Mouse (Mus musculus) CH12.LX (cell line): ENCODE measurements at regions not wholly inside any gene's neighbourhood (a gene's known extent, or its start where the extent isn't known, plus 50 kb on each side); places are given as distances from the start of the nearest gene placed in this dataset.

ENCODE experiments used
- CTCF ChIP-seq, 2 experiments: IDR thresholded peaks in 1 of 2; conservative IDR thresholded peaks in 1 of 2; 2 replicates each; pipeline ENCODE4 v1.5.1; 2011 to 2012; ENCODE audit warnings: low read depth in 2 of 2, low read length in 2 of 2, improper control_type of control experiment in 1 of 2, inconsistent platforms in 1 of 2, mild to moderate bottlenecking in 1 of 2, moderate library complexity in 1 of 2
- HCFC1 ChIP-seq: IDR thresholded peaks from 2 replicates; pipeline ENCODE4 v1.6.1; 2012; ENCODE audit warnings: low read depth, mild to moderate bottlenecking, inconsistent platforms, low read length, improper control_type of control experiment
- POLR2A ChIP-seq: IDR thresholded peaks from 2 replicates; pipeline ENCODE4 v1.6.1; 2011; ENCODE audit warnings: low read depth, mild to moderate bottlenecking, improper control_type of control experiment, low read length

GRCm38 (mm10) chr6:147349566-147350237 is 85.7 kb upstream of the Pthlh start:
- TF ChIP-seq CTCF (conservative IDR thresholded peaks at IDR 0.05 in 1 of 2, IDR thresholded peaks at IDR 0.05 in 1 of 2; ENCODE audit: low read depth in 2 of 2, low read length in 2 of 2) (no peak), POLR2A (no peak), HCFC1 (no peak)
